Mouse (Mus musculus): ENCODE results near the gene 1110008L16Rik. TPM values are rescaled to one million over a fixed set of nuclear protein-coding genes. Genes with fewer than 3 reads are reported as not detected.

Gene 1110008L16Rik
- 25.2 TPM for polyA plus RNA-seq (2014; fragmentation: Illumina TruSeq; extraction: RNeasy Lipid Tissue Mini Kit (QIAGEN cat#74804); ENCODE audit: low read depth, low replicate concordance)

DNA sequence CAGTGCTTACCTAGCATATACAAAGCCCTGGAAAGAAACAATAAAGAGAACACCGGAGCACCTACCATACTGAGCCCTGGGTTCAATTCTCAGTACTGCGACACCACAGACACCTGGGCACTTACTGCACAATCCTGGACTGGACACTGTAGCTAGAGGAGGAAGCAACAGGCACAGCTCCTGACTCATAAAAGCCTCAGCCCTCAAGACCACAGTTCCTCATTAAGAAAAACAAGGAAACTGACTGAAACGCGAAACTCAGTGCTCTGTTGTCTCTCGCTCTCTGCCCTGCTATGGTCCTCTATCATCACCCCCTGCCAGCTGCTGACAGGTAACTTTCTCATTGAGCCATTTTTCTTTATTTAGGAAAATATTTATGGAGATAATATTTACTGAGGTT lies at the start of gene 1110008L16Rik:
Gene 1110008L16Rik (plus strand): TSS at position 242 of the 400 bp plus-strand sequence.

DNA sequence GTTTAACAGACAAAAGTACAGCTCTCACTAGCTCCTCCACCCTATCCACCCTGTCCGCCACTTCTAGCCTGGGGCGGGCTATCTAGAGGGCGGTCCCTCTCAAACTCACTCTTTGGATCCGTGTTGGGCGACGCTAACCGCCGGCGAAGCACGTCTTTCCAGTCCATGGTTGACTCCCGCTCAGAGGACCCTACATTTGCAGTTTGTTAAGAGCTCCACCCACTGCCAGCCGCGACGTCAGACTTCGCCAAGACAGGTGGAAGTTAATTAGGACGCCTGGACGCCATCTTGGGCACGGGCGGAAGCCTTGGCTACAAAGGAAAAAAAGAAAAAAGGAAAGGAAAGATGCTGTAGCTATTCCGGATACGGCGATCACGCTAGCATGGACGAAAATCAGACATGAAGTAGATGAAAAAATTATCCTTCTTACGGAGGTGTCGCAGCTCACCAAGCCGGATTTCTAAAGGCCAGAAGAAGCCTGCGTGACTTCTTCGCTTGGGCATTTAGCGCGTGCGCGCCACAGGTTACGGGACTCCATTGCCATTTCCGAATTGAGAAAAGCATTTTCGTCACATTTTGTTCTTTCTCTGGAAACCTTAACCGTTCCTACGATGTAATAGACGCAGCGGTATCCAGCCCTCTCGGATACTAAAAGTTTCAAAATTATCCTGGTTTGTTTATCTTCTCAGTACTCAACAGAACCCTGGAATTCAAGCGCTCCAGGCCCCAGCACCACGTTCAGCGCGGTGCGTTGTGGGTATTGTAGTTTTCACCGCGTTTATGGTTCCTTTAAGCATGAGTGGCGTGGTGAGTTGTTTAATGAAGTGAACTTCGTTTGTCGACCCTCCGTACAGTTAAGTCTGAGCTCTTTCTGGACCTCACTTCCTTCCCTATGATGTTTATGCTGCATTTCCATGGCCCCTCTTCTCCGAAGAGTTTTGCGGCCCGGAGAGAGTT lies 3.4 kb downstream of the 1110008L16Rik start, which contains the start of gene Ppp2r3c:
Gene Ppp2r3c (minus strand): TSS at position 514 of the 957 bp plus-strand sequence.

DNA sequence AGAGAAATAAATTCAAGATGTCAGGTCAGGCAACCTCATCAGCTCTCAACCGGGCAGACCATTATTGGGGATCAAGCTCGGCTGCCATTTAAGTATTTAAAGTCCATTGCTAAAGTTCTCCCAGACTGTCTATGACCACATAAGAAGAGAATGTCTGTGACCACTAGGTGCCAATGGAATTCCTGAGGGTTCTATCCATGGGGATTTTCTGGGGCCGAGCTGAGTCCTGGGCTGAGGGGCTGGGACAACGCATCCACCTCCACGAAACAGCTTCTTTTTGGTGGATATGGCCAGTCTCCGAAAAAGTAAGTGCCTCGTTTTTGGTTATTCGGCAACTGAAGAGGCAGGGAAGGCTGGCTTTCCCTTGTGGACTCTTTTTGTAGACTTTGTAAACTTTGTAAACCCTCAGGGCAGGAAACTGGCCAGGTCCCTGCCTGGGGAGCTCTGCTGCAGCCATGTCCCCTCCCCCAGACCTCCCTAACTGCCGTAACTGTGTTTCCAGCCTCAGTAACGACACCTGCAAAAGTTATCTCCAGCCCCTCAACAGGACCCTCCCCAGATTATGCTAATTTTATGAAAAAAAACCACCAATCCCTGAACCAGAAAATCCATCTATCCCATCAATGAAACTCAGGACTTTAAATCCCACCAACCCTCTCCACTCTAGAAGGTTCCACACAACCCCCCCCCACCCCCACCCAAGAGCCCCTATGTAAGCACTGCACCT lies 84.8 kb downstream of the 1110008L16Rik start, which contains the start of gene Psma6:
Gene Psma6 (plus strand): TSS at position 200 of the 727 bp plus-strand sequence.

Other genes with a start within 250 kb of the 1110008L16Rik start
- 41.8 TPM for gene 2700097O09Rik, start 219.5 kb upstream of the 1110008L16Rik start, polyA plus RNA-seq (2014; fragmentation: Illumina TruSeq; extraction: RNeasy Lipid Tissue Mini Kit (QIAGEN cat#74804); ENCODE audit: low read depth, low replicate concordance)
- 646 TPM for gene Srp54a, start 219.3 kb upstream of the 1110008L16Rik start, polyA plus RNA-seq (2014; fragmentation: Illumina TruSeq; extraction: RNeasy Lipid Tissue Mini Kit (QIAGEN cat#74804); ENCODE audit: low read depth, low replicate concordance)
- not detected for gene Fam177a, start 175.1 kb upstream of the 1110008L16Rik start, polyA plus RNA-seq (2014; fragmentation: Illumina TruSeq; extraction: RNeasy Lipid Tissue Mini Kit (QIAGEN cat#74804); ENCODE audit: low read depth, low replicate concordance)
- 4.2 TPM for gene Srp54b, start 144.5 kb upstream of the 1110008L16Rik start, polyA plus RNA-seq (2014; fragmentation: Illumina TruSeq; extraction: RNeasy Lipid Tissue Mini Kit (QIAGEN cat#74804); ENCODE audit: low read depth, low replicate concordance)
- 103 TPM for gene 1700047I17Rik2, start 100.0 kb upstream of the 1110008L16Rik start, polyA plus RNA-seq (2014; fragmentation: Illumina TruSeq; extraction: RNeasy Lipid Tissue Mini Kit (QIAGEN cat#74804); ENCODE audit: low read depth, low replicate concordance)
- gene Srp54c, start 69.4 kb upstream of the 1110008L16Rik start, polyA plus RNA-seq (2014; fragmentation: Illumina TruSeq; extraction: RNeasy Lipid Tissue Mini Kit (QIAGEN cat#74804); ENCODE audit: low read depth, low replicate concordance) = 168 TPM
- 44.2 TPM for gene Ppp2r3c, start 3.4 kb downstream of the 1110008L16Rik start, polyA plus RNA-seq (2014; fragmentation: Illumina TruSeq; extraction: RNeasy Lipid Tissue Mini Kit (QIAGEN cat#74804); ENCODE audit: low read depth, low replicate concordance)
- gene Psma6, start 84.6 kb downstream of the 1110008L16Rik start, polyA plus RNA-seq (2014; fragmentation: Illumina TruSeq; extraction: RNeasy Lipid Tissue Mini Kit (QIAGEN cat#74804); ENCODE audit: low read depth, low replicate concordance) = 248 TPM
- 46.7 TPM for gene Nfkbia, start 193.1 kb downstream of the 1110008L16Rik start, polyA plus RNA-seq (2014; fragmentation: Illumina TruSeq; extraction: RNeasy Lipid Tissue Mini Kit (QIAGEN cat#74804); ENCODE audit: low read depth, low replicate concordance)

Measured in sigmoid colon, adult 10 weeks (tissue).